Mouse (Mus musculus) forebrain, embryonic 12.5 days (tissue): Measurements from ENCODE around the gene Wbp2. TPM values are rescaled to one million over a fixed set of nuclear protein-coding genes. Genes with fewer than 3 reads are reported as not detected.

Source experiments
- ATAC-seq: fragments of 200-750 bp; cut with Nextera tagmentation; 2 replicates; pipeline ENCODE4 v1.8.0; 2017; ENCODE audit warnings: moderate TSS enrichment; ENCODE audit not compliant: low FRiP score
- H3K27ac ChIP-seq: fragments of 300-500 bp; sonication (generic); 2 replicates; pipeline ENCODE4 v1.5.1; 2016; ENCODE audit warnings: mild to moderate bottlenecking
- H3K27me3 ChIP-seq: fragments of 300-500 bp; sonication (generic); 2 replicates; pipeline ENCODE4 v1.6.1; 2016; ENCODE audit warnings: mild to moderate bottlenecking
- H3K36me3 ChIP-seq: fragments of 300-500 bp; sonication (generic); replicated peaks from 2 replicates; pipeline ENCODE4 v1.6.1; 2016; ENCODE audit warnings: mild to moderate bottlenecking
- H3K4me1 ChIP-seq: fragments of 300-500 bp; sonication (generic); 2 replicates; pipeline ENCODE4 v1.6.1; 2016
- H3K4me2 ChIP-seq: fragments of 300-500 bp; sonication (generic); 2 replicates; pipeline ENCODE4 v1.6.1; 2016; ENCODE audit warnings: mild to moderate bottlenecking, moderate library complexity
- H3K4me3 ChIP-seq: fragments of 300-500 bp; sonication (generic); replicated peaks from 2 replicates; pipeline ENCODE4 v1.5.1; 2016; ENCODE audit warnings: mild to moderate bottlenecking
- H3K9ac ChIP-seq: fragments of 300-500 bp; sonication (generic); 2 replicates; pipeline ENCODE4 v1.6.1; 2016; ENCODE audit warnings: mild to moderate bottlenecking
- H3K9me3 ChIP-seq: fragments of 300-500 bp; sonication (generic); 2 replicates; pipeline ENCODE4 v1.6.1; 2016
- WGBS: fragments of 180-500 bp; shearing (Covaris S2); methylation state at CpG from one replicate; pipeline ENCODE4 v1.1.7; 2016; 5-methylcytosine and 5-hydroxymethylcytosine counted together
- polyA plus RNA-seq: library from polyadenylated mRNA; unstranded; fragments of >200 nt; fragmentation: Nextera tagmentation; extraction: Ambion mirVana; gene quantifications from 2 replicates; pipeline ENCODE4 v1.2.1, GENCODE M21; 2016

The Wbp2 gene
- polyA plus RNA-seq, 1 experiment from 2014 or later = 92.3 TPM

GRCm38 (mm10) chr11:116065345-116065744, 21.4 kb downstream of the Wbp2 start:
- H3K27me3 ChIP-seq = no peaks in the 10 kb centered on the region
- no peaks in the 10 kb centered on the region for H3K9me3 ChIP-seq
- no peak overlapping the region for H3K27ac ChIP-seq
- no peak for ATAC-seq
- peaks cover 23% of the 10 kb centered on the region for H3K36me3 ChIP-seq
- H3K4me1 ChIP-seq = 0 out of 2 replicates have a peak, but pooled peaks cover 6% of the 10 kb centered on the region
- H3K9ac ChIP-seq = no peak overlapping the region
- WGBS = 87% methylated on average over 12 of the region's 12 CpGs
- no peak overlapping the region for H3K4me2 ChIP-seq
- H3K4me3 ChIP-seq = no peak overlapping the region

DNA sequence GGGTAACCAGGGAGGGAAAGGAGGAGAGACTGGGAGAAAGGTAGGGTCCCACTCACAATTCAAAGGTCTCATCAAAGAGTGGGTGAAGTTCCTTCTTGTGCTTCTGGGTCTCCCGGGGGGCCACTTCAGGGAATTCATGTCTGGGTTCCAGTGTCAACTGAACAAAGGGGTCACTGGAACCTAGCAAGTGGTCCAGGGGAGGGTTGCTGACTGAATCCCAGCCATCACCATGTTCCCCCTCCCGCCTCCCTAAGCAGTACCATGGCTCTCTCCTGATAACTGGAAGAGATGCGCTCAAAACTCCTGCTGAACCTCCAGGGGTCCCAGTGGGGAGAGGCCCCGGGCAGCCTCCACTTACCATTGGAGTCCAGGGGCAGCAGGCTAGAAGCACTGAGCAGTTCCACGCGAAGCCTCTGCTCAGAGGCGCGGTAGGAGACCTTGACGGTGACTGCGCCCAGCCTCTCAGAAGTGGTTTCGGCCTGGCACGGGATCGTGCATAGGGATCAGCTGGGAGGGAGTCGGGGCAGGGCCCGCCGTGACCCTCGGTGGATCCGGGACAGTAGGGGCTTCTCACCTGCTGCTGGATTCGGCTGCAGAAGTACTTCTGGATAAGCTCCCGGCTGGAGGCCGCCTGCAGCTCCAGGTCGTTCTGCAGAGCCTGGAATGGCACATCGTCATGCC, 22.5 kb downstream of the Wbp2 start:
- no peaks in the 10 kb centered on the region for H3K27me3 ChIP-seq
- H3K4me3 ChIP-seq = no peak overlapping the region
- H3K27ac ChIP-seq = no peak overlapping the region
- ATAC-seq = no peak
- no peaks in the 10 kb centered on the region for H3K9me3 ChIP-seq
- peaks cover 33% of the 10 kb centered on the region for H3K36me3 ChIP-seq
- no peak overlapping the region for H3K9ac ChIP-seq
- H3K4me1 ChIP-seq = 0 out of 2 replicates have a peak, but pooled peaks cover 6% of the 10 kb centered on the region
- no peak overlapping the region for H3K4me2 ChIP-seq
- 71% methylated on average over 23 of the region's 23 CpGs for WGBS

DNA sequence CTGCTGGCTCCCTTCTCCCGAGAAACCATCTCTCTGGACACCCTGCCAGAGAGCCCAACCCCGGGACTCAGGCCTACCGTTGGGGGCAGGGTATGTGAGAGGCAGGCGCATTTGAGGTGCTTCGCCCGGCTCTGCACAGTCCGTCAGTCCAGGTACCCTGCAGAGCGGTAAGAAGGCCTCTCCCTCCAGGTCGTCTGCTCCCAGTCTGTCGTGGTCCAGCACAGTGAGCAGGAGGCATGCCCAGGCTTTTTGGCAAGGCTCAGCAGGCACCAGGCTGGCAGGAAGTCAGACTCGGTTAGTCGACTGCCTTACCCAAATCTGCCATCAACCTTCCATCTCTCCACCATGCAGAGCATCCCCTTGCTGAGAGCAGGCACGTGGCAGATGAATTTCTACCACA, 23.2 kb downstream of the Wbp2 start:
- Histone ChIP-seq H3K4me1 (0 out of 2 replicates have a peak, but pooled peaks cover 6% of the 10 kb centered on the region), H3K4me3 (no peak overlapping the region), H3K9me3 (no peaks in the 10 kb centered on the region), H3K27ac (no peak overlapping the region), H3K9ac (no peak overlapping the region), H3K27me3 (no peaks in the 10 kb centered on the region), H3K36me3 (peaks cover 41% of the 10 kb centered on the region), H3K4me2 (no peak overlapping the region)
- no peak for ATAC-seq
- WGBS = 66% methylated on average over 13 of the region's 13 CpGs

GRCm38 (mm10) chr11:116062521-116062920, 24.3 kb downstream of the Wbp2 start:
- H3K27ac ChIP-seq = no peak overlapping the region
- WGBS = 57% methylated on average over 8 of the region's 8 CpGs
- ATAC-seq = no peak
- peaks cover 51% of the 10 kb centered on the region for H3K36me3 ChIP-seq
- H3K9me3 ChIP-seq = no peaks in the 10 kb centered on the region
- H3K27me3 ChIP-seq = no peaks in the 10 kb centered on the region
- no peak overlapping the region for H3K4me2 ChIP-seq
- no peak overlapping the region for H3K4me3 ChIP-seq
- H3K9ac ChIP-seq = peak overlapping the region; percentile 25; the same call in 1 of the 2 replicates
- peaks cover 9% of the 10 kb centered on the region; the same call in 1 of the 2 replicates for H3K4me1 ChIP-seq

GRCm38 (mm10) chr11:116061641-116062415, 25.0 kb downstream of the Wbp2 start:
- 90% methylated on average over 13 of the region's 13 CpGs for WGBS
- H3K27ac ChIP-seq = no peak overlapping the region
- H3K9ac ChIP-seq = peak overlapping the region; percentile 25; the same call in 1 of the 2 replicates

GRCm38 (mm10) chr11:116060596-116060995, 26.2 kb downstream of the Wbp2 start:
- Histone ChIP-seq H3K27me3 (no peaks in the 10 kb centered on the region), H3K9me3 (no peaks in the 10 kb centered on the region), H3K36me3 (peaks cover 70% of the 10 kb centered on the region), H3K4me2 (no peak overlapping the region), H3K9ac (no peak overlapping the region), H3K4me3 (no peak overlapping the region), H3K27ac (no peak overlapping the region), H3K4me1 (peaks cover 9% of the 10 kb centered on the region; the same call in 1 of the 2 replicates)
- no peak for ATAC-seq
- 91% methylated on average over 9 of the region's 9 CpGs for WGBS

More at GRCm38 (mm10) chr11:116061641-116062415, 25.0 kb downstream of the Wbp2 start:
- no peak for ATAC-seq
- Histone ChIP-seq H3K4me2 (no peak overlapping the region), H3K27me3 (no peaks in the 10 kb centered on the region), H3K9me3 (no peaks in the 10 kb centered on the region), H3K4me3 (no peak overlapping the region), H3K36me3 (peaks cover 58% of the 10 kb centered on the region), H3K4me1 (peaks cover 9% of the 10 kb centered on the region; the same call in 1 of the 2 replicates)

- H3K9ac ChIP-seq = no peak overlapping the region
Measured at GRCm38 (mm10) chr11:116059691-116060025, 27.1 kb downstream of the Wbp2 start.

GRCm38 (mm10) chr11:116058868-116059690, 27.7 kb downstream of the Wbp2 start:
- 0 out of 2 replicates have a peak overlapping the region, but pooled peaks have one; percentile 13 for H3K27ac ChIP-seq
- no peaks in the 10 kb centered on the region for H3K9me3 ChIP-seq
- H3K4me2 ChIP-seq = no peak overlapping the region
- ATAC-seq = no peak
- H3K4me3 ChIP-seq = no peak overlapping the region
- H3K27me3 ChIP-seq = no peaks in the 10 kb centered on the region
- 94% methylated on average over 17 of the region's 17 CpGs for WGBS
- no peak overlapping the region for H3K9ac ChIP-seq
- peaks cover 9% of the 10 kb centered on the region; the same call in 1 of the 2 replicates for H3K4me1 ChIP-seq
- peaks cover 84% of the 10 kb centered on the region for H3K36me3 ChIP-seq

More at GRCm38 (mm10) chr11:116059691-116060025, 27.1 kb downstream of the Wbp2 start:
- 96% methylated on average over 11 of the region's 11 CpGs for WGBS
- Histone ChIP-seq H3K9me3 (no peaks in the 10 kb centered on the region), H3K4me3 (no peak overlapping the region), H3K4me1 (peaks cover 9% of the 10 kb centered on the region; the same call in 1 of the 2 replicates), H3K27me3 (no peaks in the 10 kb centered on the region), H3K36me3 (peaks cover 78% of the 10 kb centered on the region), H3K27ac (no peak overlapping the region), H3K4me2 (no peak overlapping the region)
- ATAC-seq = no peak

DNA sequence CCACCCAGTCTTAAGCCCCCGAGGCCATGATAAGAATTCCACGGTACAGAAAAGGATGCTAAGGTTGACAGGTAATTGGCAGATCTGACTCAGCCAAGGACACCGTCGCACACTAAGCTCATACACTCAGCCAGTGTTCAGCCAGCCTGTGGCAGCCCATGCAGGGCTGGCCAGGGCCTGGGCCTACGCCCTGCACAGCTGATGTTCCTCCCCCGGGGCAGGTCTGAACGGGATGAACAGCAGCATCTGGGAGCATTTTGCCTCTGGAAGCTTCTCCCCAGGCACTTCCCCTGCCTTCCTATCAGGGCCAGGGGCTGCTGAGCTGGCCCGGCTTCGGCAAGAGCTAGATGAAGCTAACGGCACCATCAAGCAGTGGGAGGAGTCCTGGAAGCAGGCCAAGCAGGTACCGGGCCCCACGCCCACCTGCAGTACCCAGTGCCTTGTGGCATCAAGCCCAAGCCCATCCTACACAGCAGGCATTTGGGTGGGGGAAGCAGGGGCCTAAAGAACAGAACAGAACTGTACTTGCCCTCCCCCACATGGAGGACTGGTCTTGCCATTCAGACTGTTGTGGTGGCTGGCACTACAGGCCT, 28.7 kb downstream of the Wbp2 start:
- peaks cover 92% of the 10 kb centered on the region for H3K36me3 ChIP-seq
- no peaks in the 10 kb centered on the region for H3K27me3 ChIP-seq
- no peaks in the 10 kb centered on the region for H3K9me3 ChIP-seq
- no peak overlapping the region for H3K4me3 ChIP-seq
- no peak for ATAC-seq
- peaks cover 9% of the 10 kb centered on the region; the same call in 1 of the 2 replicates for H3K4me1 ChIP-seq
- no peak overlapping the region for H3K9ac ChIP-seq
- WGBS = 85% methylated on average over 12 of the region's 12 CpGs
- H3K4me2 ChIP-seq = no peak overlapping the region
- no peak overlapping the region for H3K27ac ChIP-seq

GRCm38 (mm10) chr11:116057237-116057881, 29.4 kb downstream of the Wbp2 start:
- peaks cover 96% of the 10 kb centered on the region for H3K36me3 ChIP-seq
- no peak overlapping the region for H3K27ac ChIP-seq

GRCm38 (mm10) chr11:116055873-116056272, 30.9 kb downstream of the Wbp2 start:
- Histone ChIP-seq H3K4me1 (peaks cover 3% of the 10 kb centered on the region; the same call in 1 of the 2 replicates), H3K27me3 (no peaks in the 10 kb centered on the region), H3K4me2 (no peak overlapping the region), H3K36me3 (peaks cover 98% of the 10 kb centered on the region), H3K9ac (no peak overlapping the region), H3K4me3 (no peak overlapping the region), H3K9me3 (no peaks in the 10 kb centered on the region), H3K27ac (no peak overlapping the region)
- ATAC-seq = no peak
- 94% methylated on average over 11 of the region's 11 CpGs for WGBS

More at GRCm38 (mm10) chr11:116057237-116057881, 29.4 kb downstream of the Wbp2 start:
- no peak for ATAC-seq
- Histone ChIP-seq H3K4me2 (no peak overlapping the region), H3K4me1 (peaks cover 7% of the 10 kb centered on the region; the same call in 1 of the 2 replicates), H3K27me3 (no peaks in the 10 kb centered on the region), H3K9ac (no peak overlapping the region), H3K4me3 (no peak overlapping the region), H3K9me3 (no peaks in the 10 kb centered on the region)
- 92% methylated on average over 4 of the region's 4 CpGs for WGBS
